Mouse (Mus musculus): ENCODE data around the gene Acot1. TPM values are rescaled to one million over a fixed set of nuclear protein-coding genes. Genes with fewer than 3 reads are reported as not detected.

Acot1 gene
- total and polyA plus RNA-seq, 3 experiments, result 1.5 to 12.7 TPM; not detected in 1

GRCm38 (mm10) chr12:83987583-83988441, 21.5 kb upstream of the Acot1 start, which contains the start of gene Acot2 (continued):
- TF ChIP-seq TAL1 (IDR thresholded peaks at IDR 0.05; ENCODE audit: low read length) (no peak), USF2 (IDR thresholded peaks at IDR 0.05; ENCODE audit: borderline replicate concordance in 1 of 2, insufficient read depth in 1 of 2, low read depth in 1 of 2, low read length in 2 of 2) (no peak), MAZ (IDR thresholded peaks at IDR 0.05; ENCODE audit: low read depth, low read length) (no peak), CTCF (IDR thresholded peaks at IDR 0.05 in 2 of 3, conservative IDR thresholded peaks at IDR 0.05 in 1 of 3; ENCODE audit: control insufficient read depth in 1 of 3, insufficient read depth in 1 of 3, low read depth in 2 of 3, low read length in 3 of 3, poor library complexity in 1 of 3, severe bottlenecking in 1 of 3) (peak in 2 of 3 experiments; percentile 37 to 41; a peak in 4 of 6 replicates)

GRCm38 (mm10) chr12:83988483-83988882, 20.8 kb upstream of the Acot1 start:
- Histone ChIP-seq H3K4me3 (ENCODE audit: control insufficient read depth in 1 of 2, insufficient read depth in 1 of 2, low read depth in 2 of 2, low read length in 2 of 2) (peak overlapping the region; percentile 74 to 79), H3K4me1 (ENCODE audit: control insufficient read depth in 1 of 2, insufficient read depth in 2 of 2, low read length in 2 of 2) (peaks cover 10 to 14% of the 10 kb centered on the region in 2 experiments), H3K79me2 (ENCODE audit: control insufficient read depth, insufficient read depth, low read length, poor library complexity) (peaks cover 13% of the 10 kb centered on the region), H3K36me3 (ENCODE audit: control insufficient read depth in 1 of 2, insufficient read depth in 2 of 2, low read length in 2 of 2) (peaks cover 2 to 18% of the 10 kb centered on the region in 2 experiments; a peak in 3 of 4 replicates), H3K9me3 (replicated peaks; ENCODE audit: insufficient read depth, low read length) (no peaks in the 10 kb centered on the region), H3K9ac (ENCODE audit: control insufficient read depth, low read depth, low read length, poor library complexity, severe bottlenecking) (peak overlapping the region; percentile 82), H3K27ac (ENCODE audit: control insufficient read depth, low read depth, low read length) (peak overlapping the region; percentile 93), H3K27me3 (ENCODE audit: control insufficient read depth in 1 of 2, insufficient read depth in 2 of 2, low read length in 2 of 2) (no peaks in the 10 kb centered on the region)
- TF ChIP-seq MAZ (IDR thresholded peaks at IDR 0.05; ENCODE audit: low read depth, low read length) (no peak), KAT2A (conservative IDR thresholded peaks at IDR 0.05; ENCODE audit: low read depth, low read length) (no peak), CHD2 (IDR thresholded peaks at IDR 0.05; ENCODE audit: low read length) (no peak), SMC3 (IDR thresholded peaks at IDR 0.05; ENCODE audit: low read depth, low read length) (no peak), ZNF384 (IDR thresholded peaks at IDR 0.05; ENCODE audit: low read depth, low read length) (no peak), TBP (IDR thresholded peaks at IDR 0.05; ENCODE audit: low read depth, low read length) (no peak), NRF1 (IDR thresholded peaks at IDR 0.05; ENCODE audit: insufficient read depth, low read depth, low read length, poor library complexity, severe bottlenecking) (no peak), CHD1 (IDR thresholded peaks at IDR 0.05; ENCODE audit: low read depth, low read length) (no peak), ZKSCAN1 (IDR thresholded peaks at IDR 0.05; ENCODE audit: low read depth, low read length) (no peak), RAD21 (IDR thresholded peaks at IDR 0.05; ENCODE audit: low read depth, low read length) (no peak), USF2 (IDR thresholded peaks at IDR 0.05; ENCODE audit: borderline replicate concordance in 1 of 2, insufficient read depth in 1 of 2, low read depth in 1 of 2, low read length in 2 of 2) (no peak), CTCF (IDR thresholded peaks at IDR 0.05 in 2 of 3, conservative IDR thresholded peaks at IDR 0.05 in 1 of 3; ENCODE audit: control insufficient read depth in 1 of 3, insufficient read depth in 1 of 3, low read depth in 2 of 3, low read length in 3 of 3, poor library complexity in 1 of 3, severe bottlenecking in 1 of 3) (no peak), POLR2A (IDR thresholded peaks at IDR 0.05; ENCODE audit: control insufficient read depth in 1 of 2, insufficient read depth in 1 of 2, low read depth in 1 of 2, low read length in 2 of 2, poor library complexity in 1 of 2) (no peak)
- no peak for DNase-seq (ENCODE audit: low read depth, low spot score)

GRCm38 (mm10) chr12:83989378-83989777, 19.9 kb upstream of the Acot1 start:
- Histone ChIP-seq H3K27ac (ENCODE audit: control insufficient read depth, low read depth, low read length) (no peak overlapping the region), H3K4me1 (ENCODE audit: control insufficient read depth in 1 of 2, insufficient read depth in 2 of 2, low read length in 2 of 2) (peaks cover 10 to 14% of the 10 kb centered on the region in 2 experiments), H3K79me2 (ENCODE audit: control insufficient read depth, insufficient read depth, low read length, poor library complexity) (peaks cover 13% of the 10 kb centered on the region), H3K36me3 (ENCODE audit: control insufficient read depth in 1 of 2, insufficient read depth in 2 of 2, low read length in 2 of 2) (peaks cover 2 to 18% of the 10 kb centered on the region in 2 experiments; a peak in 3 of 4 replicates), H3K4me3 (ENCODE audit: control insufficient read depth in 1 of 2, insufficient read depth in 1 of 2, low read depth in 2 of 2, low read length in 2 of 2) (peak overlapping the region; percentile 74 to 79; a peak in 2 of 4 replicates), H3K9me3 (replicated peaks; ENCODE audit: insufficient read depth, low read length) (no peaks in the 10 kb centered on the region), H3K9ac (ENCODE audit: control insufficient read depth, low read depth, low read length, poor library complexity, severe bottlenecking) (no peak overlapping the region; the same call in 1 of the 2 replicates), H3K27me3 (ENCODE audit: control insufficient read depth in 1 of 2, insufficient read depth in 2 of 2, low read length in 2 of 2) (no peaks in the 10 kb centered on the region)
- DNase-seq (ENCODE audit: low read depth, low spot score), result peak; percentile 32
- no peak for TF ChIP-seq RCOR1 (IDR thresholded peaks at IDR 0.05; ENCODE audit: low read depth, low read length)
- TF ChIP-seq ZKSCAN1 (IDR thresholded peaks at IDR 0.05; ENCODE audit: low read depth, low read length), result no peak
- no peak for TF ChIP-seq UBTF (IDR thresholded peaks at IDR 0.05; ENCODE audit: borderline replicate concordance, insufficient read depth, low read depth, low read length)
- no peak for TF ChIP-seq GATA1 (IDR thresholded peaks at IDR 0.05; ENCODE audit: low read depth, low read length)
- TF ChIP-seq KAT2A (conservative IDR thresholded peaks at IDR 0.05; ENCODE audit: low read depth, low read length), result no peak
- TF ChIP-seq MAZ (IDR thresholded peaks at IDR 0.05; ENCODE audit: low read depth, low read length), result no peak
- TF ChIP-seq CHD2 (IDR thresholded peaks at IDR 0.05; ENCODE audit: low read length), result no peak
- no peak for TF ChIP-seq ELF1 (IDR thresholded peaks at IDR 0.05; ENCODE audit: low read depth, low read length)
- TF ChIP-seq USF1 (IDR thresholded peaks at IDR 0.05; ENCODE audit: low read depth, low read length), result no peak
- TF ChIP-seq MXI1 (IDR thresholded peaks at IDR 0.05; ENCODE audit: low read depth, low read length), result no peak; the same call in 1 of the 2 replicates
- peak in 2 of 3 experiments; percentile 23 to 50; a peak in 2 of 6 replicates for TF ChIP-seq CTCF (IDR thresholded peaks at IDR 0.05 in 2 of 3, conservative IDR thresholded peaks at IDR 0.05 in 1 of 3; ENCODE audit: control insufficient read depth in 1 of 3, insufficient read depth in 1 of 3, low read depth in 2 of 3, low read length in 3 of 3, poor library complexity in 1 of 3, severe bottlenecking in 1 of 3)
- no peak for TF ChIP-seq MAFK (IDR thresholded peaks at IDR 0.05; ENCODE audit: borderline replicate concordance, low read depth, low read length)
- no peak for TF ChIP-seq SIN3A (IDR thresholded peaks at IDR 0.05; ENCODE audit: low read length)
- TF ChIP-seq ETS1 (IDR thresholded peaks at IDR 0.05; ENCODE audit: low read depth, low read length), result no peak
- no peak for TF ChIP-seq HCFC1 (IDR thresholded peaks at IDR 0.05; ENCODE audit: low read depth, low read length)
- peak; percentile 39 for TF ChIP-seq SMC3 (IDR thresholded peaks at IDR 0.05; ENCODE audit: low read depth, low read length)

Measured in MEL (cell line).